Mouse (Mus musculus): ENCODE data around the gene Sumo1.

Sumo1 gene

DNA sequence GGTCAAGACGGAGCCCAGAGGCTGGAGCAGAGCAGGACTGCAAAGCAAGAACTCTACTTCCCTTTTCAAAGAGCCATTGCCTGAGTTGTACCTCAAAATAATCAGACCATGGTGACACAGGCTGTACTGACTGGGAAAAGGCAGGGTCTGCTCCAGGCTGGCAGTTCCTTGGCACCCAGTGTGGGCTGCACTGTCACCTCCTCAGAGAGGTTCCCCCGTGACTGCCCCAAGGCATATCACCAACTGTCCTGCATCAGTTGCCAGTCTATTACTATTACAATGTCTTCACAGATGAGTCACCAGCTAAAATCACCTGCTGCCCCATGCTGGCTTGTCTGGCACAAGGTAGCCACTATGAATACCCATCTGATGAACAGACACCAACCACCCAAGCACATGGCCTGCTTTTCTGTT is 77.0 kb downstream of the Sumo1 start:
- DNase-seq (ENCODE audit: low spot score) = no peak

DNA sequence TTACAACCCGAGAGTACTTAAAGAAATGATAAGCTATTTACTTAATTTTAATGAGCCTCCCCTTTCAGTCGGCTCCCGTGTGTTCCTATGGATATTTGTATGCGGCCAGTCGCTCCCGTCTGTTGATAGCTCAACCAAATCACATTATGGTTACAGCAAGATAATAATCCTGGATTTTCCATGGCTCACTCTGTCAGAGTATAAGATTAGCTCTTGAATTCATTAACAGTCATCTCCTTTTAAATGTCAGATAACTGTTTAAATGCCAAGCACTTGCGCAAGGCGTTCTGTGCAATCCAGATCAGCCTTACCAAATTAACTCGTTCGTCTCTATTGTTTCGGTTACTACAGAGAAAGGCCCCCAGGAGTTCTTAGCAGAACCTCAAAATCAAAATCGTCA is 77.8 kb downstream of the Sumo1 start:
- no peak for DNase-seq (ENCODE audit: low spot score)

GRCm38 (mm10) chr1:59592359-59592758 is 78.3 kb downstream of the Sumo1 start:
- DNase-seq (ENCODE audit: low spot score) = peak; percentile 16

DNA sequence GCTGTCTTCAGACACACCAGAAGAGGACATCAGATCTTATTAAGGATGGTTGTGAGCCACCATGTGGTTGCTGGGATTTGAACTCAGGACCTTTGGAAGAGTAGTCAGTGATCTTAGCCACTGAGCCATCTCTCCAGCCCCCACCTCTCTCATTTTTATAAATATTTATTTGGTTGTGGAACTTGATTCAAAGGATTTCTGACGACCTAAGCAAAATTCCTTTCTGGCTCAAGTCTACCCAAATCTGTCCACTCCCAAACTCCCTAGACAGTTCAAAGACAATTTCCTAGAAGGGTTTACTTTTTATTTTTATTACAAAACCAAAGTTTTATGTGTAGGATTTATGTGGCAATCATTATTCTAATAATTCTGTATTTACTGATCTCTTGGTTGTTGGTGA is 81.4 kb downstream of the Sumo1 start:
- DNase-seq (ENCODE audit: low spot score) = no peak

- DNase-seq (ENCODE audit: low spot score) = peak; percentile 67
These were observed 85.8 kb downstream of the Sumo1 start for GRCm38 (mm10) chr1:59584656-59585410.

DNA sequence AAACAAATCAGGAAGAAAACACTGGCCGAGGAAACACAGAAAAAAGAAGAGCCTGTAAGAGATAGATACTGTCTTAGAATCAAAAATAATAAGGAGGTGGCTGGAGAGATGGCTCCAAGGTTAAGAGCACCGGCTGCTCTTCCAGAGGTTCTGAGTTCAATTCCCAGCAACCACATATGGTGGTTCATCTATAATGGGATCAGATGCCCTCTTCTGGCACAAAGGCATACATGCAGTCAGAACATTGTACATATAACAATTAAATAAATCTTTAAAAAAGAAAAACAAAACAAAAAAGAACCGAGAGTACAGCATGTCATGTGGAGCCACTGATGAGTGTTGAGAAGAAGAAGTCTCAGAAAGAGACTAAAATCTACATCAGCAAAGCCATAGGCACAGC is 89.8 kb downstream of the Sumo1 start:
- DNase-seq (ENCODE audit: low spot score) = no peak

GRCm38 (mm10) chr1:59580131-59580751 is 90.4 kb downstream of the Sumo1 start:
- DNase-seq (ENCODE audit: low spot score) = no peak

GRCm38 (mm10) chr1:59579327-59579726 is 91.3 kb downstream of the Sumo1 start:
- DNase-seq (ENCODE audit: low spot score) = no peak

- no peak for DNase-seq (ENCODE audit: low spot score)
These were observed 91.9 kb downstream of the Sumo1 start for GRCm38 (mm10) chr1:59578770-59579169.

- DNase-seq (ENCODE audit: low spot score) = no peak
These were observed 96.1 kb downstream of the Sumo1 start for GRCm38 (mm10) chr1:59574262-59575187.

GRCm38 (mm10) chr1:59573843-59574242 is 96.8 kb downstream of the Sumo1 start:
- DNase-seq (ENCODE audit: low spot score) = no peak

GRCm38 (mm10) chr1:59571502-59571901 is 99.1 kb downstream of the Sumo1 start:
- DNase-seq (ENCODE audit: low spot score) = no peak

DNA sequence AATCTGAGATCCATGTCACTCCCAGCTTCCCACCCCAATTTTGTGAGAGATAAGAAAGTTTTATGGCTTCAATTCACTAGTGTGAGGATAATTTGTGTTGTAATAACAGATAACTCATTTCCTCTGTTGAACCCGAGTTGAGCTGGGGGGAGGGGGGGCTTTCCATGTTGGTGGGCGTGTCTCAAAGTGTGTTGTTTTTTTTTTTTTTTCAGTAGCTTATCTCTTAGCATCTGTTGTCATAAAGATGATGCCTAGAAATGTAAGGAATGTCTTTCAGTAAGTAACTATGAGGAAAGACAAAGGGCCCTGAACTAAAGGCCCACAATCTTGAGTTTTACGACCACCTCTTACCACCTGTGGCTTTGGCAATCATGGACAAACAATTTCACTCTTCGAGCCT is 99.9 kb downstream of the Sumo1 start:
- DNase-seq (ENCODE audit: low spot score) = no peak

GRCm38 (mm10) chr1:59569301-59569700 is 101.3 kb downstream of the Sumo1 start:
- no peak for DNase-seq (ENCODE audit: low spot score)

DNA sequence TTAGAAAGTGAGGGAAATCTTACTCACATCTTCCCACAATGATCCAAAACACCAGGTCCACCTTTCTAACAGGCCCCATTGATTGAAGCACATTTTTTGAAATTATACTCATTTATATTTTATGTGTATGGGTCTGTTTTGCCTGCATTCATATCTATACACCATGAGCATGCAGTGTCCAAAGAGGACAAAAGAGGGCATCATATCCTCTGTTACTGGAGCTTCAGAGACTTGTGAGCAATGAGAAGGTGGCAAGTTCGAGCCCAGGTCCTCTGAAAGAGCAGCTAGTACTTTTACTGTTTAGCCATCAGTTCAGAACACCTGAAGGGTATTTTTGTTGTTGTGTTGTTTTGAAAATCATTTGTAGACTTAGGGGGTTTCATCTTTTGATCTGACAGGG is 102.4 kb downstream of the Sumo1 start:
- no peak for DNase-seq (ENCODE audit: low spot score)

GRCm38 (mm10) chr1:59567521-59567920 is 103.1 kb downstream of the Sumo1 start:
- DNase-seq (ENCODE audit: low spot score) = no peak

DNA sequence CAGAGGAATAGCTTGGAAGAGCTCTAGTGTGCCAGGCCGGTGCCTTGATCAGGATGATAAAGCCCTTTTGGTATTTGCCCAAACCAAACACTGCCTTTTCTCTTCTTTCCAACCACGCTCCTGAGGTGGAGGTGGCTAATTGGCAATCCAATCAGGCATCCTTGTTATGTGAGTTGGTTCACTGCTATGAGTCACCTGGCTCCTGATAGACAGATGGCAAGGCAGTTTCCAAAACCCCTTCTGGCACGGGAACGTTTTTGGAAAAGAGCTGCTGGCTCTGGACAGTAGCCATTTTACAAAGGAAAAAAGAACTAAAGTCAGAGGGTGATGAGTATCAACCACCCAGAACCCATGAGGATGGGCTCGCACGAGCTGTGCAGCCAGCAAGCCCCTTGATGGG is 103.7 kb downstream of the Sumo1 start:
- no peak for DNase-seq (ENCODE audit: low spot score)

DNA sequence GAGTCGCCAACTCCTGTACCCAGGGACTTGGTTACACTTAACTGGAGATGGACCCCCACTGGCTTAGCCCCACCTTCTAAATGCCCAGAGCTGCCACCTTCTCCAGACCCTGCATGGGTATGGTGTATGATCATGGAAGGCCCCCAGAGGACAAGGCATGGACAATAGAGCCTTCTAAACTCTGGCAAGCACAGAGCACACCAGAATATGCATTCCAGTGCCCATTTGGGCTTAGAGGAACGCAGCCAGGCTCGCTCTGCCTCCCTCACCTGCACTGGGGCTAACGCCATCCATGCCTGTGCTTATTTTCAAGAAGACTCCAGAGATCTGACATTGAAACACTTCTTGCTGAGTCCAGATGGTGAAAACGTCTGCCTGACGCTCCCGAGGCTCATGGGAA is 104.4 kb downstream of the Sumo1 start:
- DNase-seq (ENCODE audit: low spot score) = no peak

DNA sequence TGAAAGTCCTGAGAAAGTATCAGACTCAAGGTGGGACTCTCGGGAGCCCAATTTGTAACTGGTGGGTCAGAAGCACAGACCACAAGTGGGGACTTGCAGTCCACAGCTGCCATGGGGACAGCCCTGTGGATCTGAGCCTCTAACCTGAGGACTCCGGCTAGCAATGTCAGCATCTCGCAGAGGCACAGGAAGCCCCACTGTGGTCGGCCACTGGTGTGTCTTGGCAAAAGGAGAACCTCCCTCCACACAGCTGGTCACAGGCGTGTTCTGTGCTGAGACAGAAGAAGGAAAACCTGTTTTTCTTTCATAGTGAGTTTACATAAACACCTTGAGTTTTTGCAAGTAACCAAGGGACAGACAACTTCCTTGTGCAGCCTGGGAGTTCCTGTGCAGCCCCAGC is 104.8 kb downstream of the Sumo1 start:
- no peak for DNase-seq (ENCODE audit: low spot score)

GRCm38 (mm10) chr1:59563581-59563980 is 107.1 kb downstream of the Sumo1 start:
- no peak for DNase-seq (ENCODE audit: low spot score)

DNA sequence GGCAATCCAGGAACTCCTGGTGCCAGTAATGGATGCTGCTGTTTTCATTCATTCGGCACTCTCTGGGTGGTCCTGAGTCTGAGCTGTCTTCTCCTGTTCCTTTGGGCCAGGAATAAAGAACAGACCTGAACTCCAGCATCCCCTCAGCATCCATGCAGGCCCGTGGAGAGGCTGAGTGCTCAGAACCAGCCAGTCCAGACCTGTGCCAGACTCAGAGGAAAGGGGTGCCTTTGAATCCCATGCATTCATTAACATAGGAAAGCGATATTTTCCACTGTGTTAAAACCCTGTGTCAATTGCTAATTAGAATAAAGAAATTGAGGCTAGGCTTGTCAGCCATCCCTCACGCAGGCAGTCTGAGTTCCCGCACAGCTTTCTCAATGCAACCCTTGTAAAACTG is 116.9 kb downstream of the Sumo1 start:
- no peak for DNase-seq (ENCODE audit: low spot score)

- DNase-seq (ENCODE audit: low spot score) = no peak
These were observed 119.6 kb downstream of the Sumo1 start for GRCm38 (mm10) chr1:59550996-59551395.

DNA sequence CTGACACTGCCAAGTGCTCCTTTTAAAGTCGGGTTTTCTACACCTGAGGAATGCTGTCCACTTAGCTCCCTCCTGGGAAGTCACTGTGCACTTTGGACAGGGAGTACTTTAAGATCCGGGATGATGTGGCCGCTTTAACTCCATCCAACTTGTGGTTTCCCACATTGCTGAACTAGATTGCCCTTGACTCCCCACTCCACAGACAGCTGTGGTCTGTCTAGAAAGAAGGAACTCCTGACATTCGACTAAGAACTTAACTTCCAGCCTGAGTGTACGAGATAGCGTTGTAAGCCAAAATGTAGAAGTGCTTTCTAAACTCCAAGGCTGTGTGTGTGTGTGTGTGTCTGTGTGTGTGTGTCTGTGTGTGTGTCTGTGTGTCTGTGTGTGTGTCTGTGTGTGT is 120.4 kb downstream of the Sumo1 start:
- DNase-seq (ENCODE audit: low spot score) = no peak

Data from testis, postnatal 14 days (tissue).